Mouse (Mus musculus) right cerebral cortex, adult 18-20 months (tissue): ENCODE data around the gene D1Ertd622e.

Experiments
- DNase-seq: peaks from one replicate; pipeline ENCODE4 v3.0.0; 2022; ENCODE audit warnings: mixed read lengths

D1Ertd622e gene

DNA sequence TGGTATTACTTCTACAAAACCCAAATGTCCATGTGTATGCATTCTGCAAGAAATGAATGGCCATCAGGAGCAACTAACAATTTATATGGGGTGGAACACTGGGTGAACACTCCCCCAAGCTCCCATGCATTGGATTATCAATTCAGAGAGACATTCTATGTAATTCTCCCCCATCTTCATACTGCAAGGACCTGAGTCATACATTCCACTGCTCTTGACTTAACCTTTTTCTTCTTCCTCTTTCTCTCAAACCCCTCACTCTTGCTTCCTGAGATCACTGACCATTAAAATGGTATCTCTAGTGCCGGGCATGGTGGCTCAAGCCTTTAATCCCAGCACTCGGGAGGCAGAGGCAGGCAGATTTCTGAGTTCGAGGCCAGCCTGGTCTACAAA, 83.9 kb downstream of the D1Ertd622e start:
- no peak for DNase-seq

DNA sequence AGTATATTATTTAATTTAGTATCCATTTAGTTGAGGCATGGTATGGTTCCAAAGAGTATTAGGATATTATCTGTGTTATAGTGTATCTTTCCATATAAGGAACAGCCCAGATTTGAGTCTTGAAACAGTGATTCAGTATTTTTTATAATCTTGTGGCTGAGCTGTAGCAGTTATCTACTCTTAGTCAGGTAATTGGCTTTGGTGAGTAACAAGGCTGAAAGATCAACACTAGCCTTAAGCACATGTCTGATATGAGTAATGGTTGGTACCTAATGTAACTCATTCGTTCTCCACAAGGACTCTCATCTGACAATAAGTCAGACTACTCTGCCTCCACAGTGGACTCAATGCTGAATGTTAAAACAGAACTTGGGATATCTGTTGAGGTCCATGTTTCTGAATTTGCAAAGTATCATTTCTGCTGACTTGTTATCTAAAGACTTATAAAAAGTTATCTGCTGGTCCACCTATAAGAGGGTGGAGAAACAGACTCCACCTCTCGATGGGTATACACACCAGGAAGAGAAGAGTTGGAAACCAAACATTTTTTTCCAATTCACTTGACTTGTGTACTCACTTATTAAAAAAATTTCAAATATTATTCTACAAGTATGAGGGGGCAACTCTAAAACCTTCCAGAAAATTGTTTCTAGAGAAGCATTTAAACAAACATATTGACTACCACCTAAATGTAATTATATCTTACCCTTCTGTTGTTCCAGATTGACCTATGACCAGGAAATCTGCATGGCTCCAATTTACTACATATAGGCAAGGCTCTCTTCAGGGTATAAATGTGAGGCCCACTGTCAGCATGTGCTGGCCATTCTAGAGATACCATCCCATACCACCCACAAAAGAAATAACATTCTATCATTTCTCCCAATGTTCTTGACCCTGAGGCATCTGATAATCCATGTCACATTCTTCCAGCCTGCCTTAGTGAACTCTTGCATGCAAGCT, 84.5 kb downstream of the D1Ertd622e start:
- no peak for DNase-seq

DNA sequence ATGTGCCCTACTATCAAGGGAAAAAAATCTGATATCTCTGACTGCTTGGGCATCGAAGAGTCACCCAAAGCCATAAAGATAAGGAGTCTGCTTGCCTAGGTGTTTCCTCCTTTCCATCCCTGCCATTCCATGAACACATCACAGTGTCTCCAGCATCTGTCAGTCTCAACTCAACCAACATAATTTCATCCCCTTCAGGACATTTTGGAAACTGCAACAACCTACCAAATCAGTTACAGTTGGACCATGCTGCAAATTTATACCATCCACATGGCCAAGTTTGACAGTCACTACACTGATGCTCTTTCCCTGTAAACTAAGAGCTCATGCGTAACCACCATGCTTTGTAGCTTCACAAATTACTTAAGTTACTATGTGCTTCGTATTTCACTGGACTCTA, 85.3 kb downstream of the D1Ertd622e start:
- DNase-seq = no peak

DNA sequence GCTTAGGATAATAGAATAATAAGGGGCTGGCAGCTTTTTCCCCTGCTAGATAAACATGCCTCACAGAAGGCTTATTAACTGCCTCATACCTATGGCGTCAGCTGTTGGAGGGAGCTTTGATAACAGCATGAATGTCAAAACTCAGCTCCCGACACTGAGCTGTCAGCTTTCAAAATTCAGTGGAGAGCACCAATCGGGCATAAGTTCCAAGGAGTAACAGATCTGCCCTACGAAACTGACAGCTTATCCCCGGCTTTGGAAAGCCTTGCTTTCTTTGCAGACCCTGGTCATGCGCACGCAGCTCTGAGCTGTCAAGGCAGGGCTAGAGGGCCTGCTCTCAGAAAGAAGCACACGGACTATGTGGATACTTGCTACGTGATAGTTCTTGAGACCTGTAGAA, 91.1 kb downstream of the D1Ertd622e start:
- DNase-seq = no peak

DNA sequence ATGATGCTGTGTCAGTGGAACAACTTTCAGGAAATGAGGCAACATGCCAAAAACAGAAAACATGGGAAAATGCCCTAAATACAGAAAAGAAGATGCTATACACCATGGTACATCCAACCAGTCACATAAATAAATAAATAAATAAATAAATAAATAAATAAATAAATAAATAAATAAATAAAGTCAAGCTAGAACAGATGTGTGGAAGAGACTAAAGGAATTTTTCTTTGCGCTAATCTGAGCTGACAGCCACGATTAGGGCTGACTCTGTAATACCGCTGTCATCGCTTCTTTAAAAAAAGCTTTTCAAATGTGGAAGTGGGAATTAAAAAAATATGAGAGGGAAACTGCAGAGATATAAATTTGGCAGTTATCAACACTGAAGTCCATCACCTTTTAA, 93.9 kb downstream of the D1Ertd622e start:
- no peak for DNase-seq

DNA sequence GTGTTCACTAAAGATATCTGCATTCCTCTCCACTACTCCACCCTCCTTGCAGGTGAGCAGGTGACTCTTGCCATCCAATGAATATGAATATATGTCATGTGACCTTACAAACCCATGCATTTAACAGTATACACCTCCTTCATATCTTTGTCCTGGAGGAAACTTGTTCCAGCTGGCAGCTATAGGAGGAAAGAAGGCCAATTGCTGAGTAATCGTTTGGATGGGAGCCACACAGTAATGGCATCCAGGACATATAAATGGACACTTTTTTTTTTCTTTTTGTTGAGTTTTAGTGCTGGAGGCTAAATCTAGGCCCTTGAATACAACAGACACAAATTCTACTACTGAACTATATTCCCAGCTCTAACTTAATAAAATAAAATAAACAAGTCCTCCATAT, 97.2 kb downstream of the D1Ertd622e start:
- DNase-seq = no peak

DNA sequence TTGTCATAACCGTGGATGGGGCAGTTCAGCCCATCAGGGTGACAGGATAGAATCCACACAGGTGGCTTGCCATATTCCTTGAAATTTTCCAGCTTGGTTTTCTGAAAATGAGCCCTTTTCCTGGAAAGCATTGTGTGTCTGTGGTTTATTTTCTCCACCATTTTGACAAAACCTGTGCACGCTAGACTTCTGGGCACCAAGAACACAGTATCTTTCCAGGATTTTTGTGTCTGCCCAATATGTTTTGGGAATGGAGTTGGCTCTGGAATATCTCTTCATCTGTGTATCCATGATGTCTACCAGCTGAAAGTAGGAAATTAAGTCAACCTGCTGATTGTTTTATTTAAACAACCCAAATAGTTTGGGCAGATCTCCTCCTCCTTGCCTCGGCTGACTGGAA, 99.0 kb downstream of the D1Ertd622e start:
- no peak for DNase-seq
